Mouse (Mus musculus): ENCODE measurements around the gene Nudt5. TPM values are rescaled to one million over a fixed set of nuclear protein-coding genes. Genes with fewer than 3 reads are reported as not detected.

Gene Nudt5
- polyA plus RNA-seq, 1 experiment from 2014 or later, result 56.3 TPM

GRCm38 (mm10) chr2:5888865-5889264, 44.0 kb downstream of the Nudt5 start:
- ATAC-seq, result no peak
- 89% methylated on average over 5 of the region's 5 CpGs for WGBS

GRCm38 (mm10) chr2:5889412-5889811, 44.6 kb downstream of the Nudt5 start:
- no peaks in the 10 kb centered on the region for H3K27me3 ChIP-seq
- no peak overlapping the region for H3K4me3 ChIP-seq
- peaks cover 60% of the 10 kb centered on the region for H3K36me3 ChIP-seq (ENCODE audit: poor library complexity, severe bottlenecking)
- no peak overlapping the region for H3K4me2 ChIP-seq
- ATAC-seq, result no peak
- no peak overlapping the region for H3K9ac ChIP-seq
- no peaks in the 10 kb centered on the region for H3K9me3 ChIP-seq (replicated peaks)
- H3K27ac ChIP-seq, result no peak overlapping the region
- 80% methylated on average over 2 of the region's 2 CpGs for WGBS
- peaks cover 11% of the 10 kb centered on the region for H3K4me1 ChIP-seq

More at GRCm38 (mm10) chr2:5888865-5889264, 44.0 kb downstream of the Nudt5 start:
- Histone ChIP-seq H3K9me3 (replicated peaks) (no peaks in the 10 kb centered on the region), H3K27me3 (no peaks in the 10 kb centered on the region), H3K9ac (no peak overlapping the region), H3K27ac (no peak overlapping the region), H3K4me2 (no peak overlapping the region), H3K4me1 (peaks cover 7% of the 10 kb centered on the region), H3K4me3 (no peak overlapping the region), H3K36me3 (ENCODE audit: poor library complexity, severe bottlenecking) (peaks cover 63% of the 10 kb centered on the region)

GRCm38 (mm10) chr2:5894296-5894695, 49.5 kb downstream of the Nudt5 start:
- 50% methylated on average over 11 of the region's 11 CpGs for WGBS
- Histone ChIP-seq H3K4me2 (peak overlapping the region; percentile 68), H3K27ac (0 out of 2 replicates have a peak overlapping the region, but pooled peaks have one; percentile 7), H3K4me3 (peak overlapping the region; percentile 87), H3K9ac (peak overlapping the region; percentile 94), H3K4me1 (peaks cover 12% of the 10 kb centered on the region), H3K36me3 (ENCODE audit: poor library complexity, severe bottlenecking) (peaks cover 20% of the 10 kb centered on the region), H3K9me3 (replicated peaks) (no peaks in the 10 kb centered on the region), H3K27me3 (no peaks in the 10 kb centered on the region)
- ATAC-seq, result no peak

- no peaks in the 10 kb centered on the region for H3K9me3 ChIP-seq (replicated peaks)
- H3K27me3 ChIP-seq, result no peaks in the 10 kb centered on the region
- H3K27ac ChIP-seq, result peak within 1 kb of the TSS; percentile 72; the same call in 1 of the 2 replicates
- peak within 1 kb of the TSS; percentile 68 for H3K4me2 ChIP-seq
- H3K4me3 ChIP-seq, result peak within 1 kb of the TSS; percentile 87
- under 1% methylated on average over 62 of the region's 62 CpGs for WGBS
- H3K9ac ChIP-seq, result peak within 1 kb of the TSS; percentile 94
- H3K36me3 ChIP-seq (ENCODE audit: poor library complexity, severe bottlenecking), result peaks cover 20% of the 10 kb centered on the region
- peak; percentile 99 for ATAC-seq
- H3K4me1 ChIP-seq, result peaks cover 12% of the 10 kb centered on the region
Observed at GRCm38 (mm10) chr2:5894843-5895570, 50.2 kb downstream of the Nudt5 start, which contains the start of gene Sec61a2. Sec61a2 (minus strand) TSS chr2:5895432.

GRCm38 (mm10) chr2:5900145-5900544, 55.3 kb downstream of the Nudt5 start:
- no peak overlapping the region for H3K4me2 ChIP-seq
- ATAC-seq, result no peak
- no peak overlapping the region for H3K4me3 ChIP-seq
- H3K4me1 ChIP-seq, result no peaks in the 10 kb centered on the region
- H3K27me3 ChIP-seq, result no peaks in the 10 kb centered on the region
- H3K9ac ChIP-seq, result no peak overlapping the region
- peaks cover 7% of the 10 kb centered on the region; the same call in 1 of the 2 replicates for H3K36me3 ChIP-seq (ENCODE audit: poor library complexity, severe bottlenecking)
- no peak overlapping the region for H3K27ac ChIP-seq
- H3K9me3 ChIP-seq (replicated peaks), result no peaks in the 10 kb centered on the region
- 45% methylated on average over 5 of the region's 5 CpGs for WGBS

GRCm38 (mm10) chr2:5906092-5906491, 61.3 kb downstream of the Nudt5 start:
- peaks cover 7% of the 10 kb centered on the region; the same call in 1 of the 2 replicates for H3K36me3 ChIP-seq (ENCODE audit: poor library complexity, severe bottlenecking)
- H3K4me3 ChIP-seq, result no peak overlapping the region
- peak; percentile 68 for ATAC-seq
- 0 out of 2 replicates have a peak, but pooled peaks cover 3% of the 10 kb centered on the region for H3K4me1 ChIP-seq
- no peak overlapping the region for H3K9ac ChIP-seq
- H3K9me3 ChIP-seq (replicated peaks), result no peaks in the 10 kb centered on the region
- H3K27ac ChIP-seq, result peak overlapping the region; percentile 53; the same call in 1 of the 2 replicates
- H3K27me3 ChIP-seq, result no peaks in the 10 kb centered on the region
- H3K4me2 ChIP-seq, result no peak overlapping the region
- WGBS, result 40% methylated on average over 5 of the region's 5 CpGs

- Histone ChIP-seq H3K27ac (no peak overlapping the region; the same call in 1 of the 2 replicates), H3K4me1 (0 out of 2 replicates have a peak, but pooled peaks cover 3% of the 10 kb centered on the region), H3K9ac (no peak overlapping the region), H3K9me3 (replicated peaks) (no peaks in the 10 kb centered on the region), H3K4me2 (no peak overlapping the region), H3K4me3 (no peak overlapping the region), H3K36me3 (ENCODE audit: poor library complexity, severe bottlenecking) (peaks cover 7% of the 10 kb centered on the region; the same call in 1 of the 2 replicates), H3K27me3 (no peaks in the 10 kb centered on the region)
- ATAC-seq, result 0 out of 2 replicates have a peak, but pooled peaks have one; percentile 27
- WGBS, result 41% methylated on average over 3 of the region's 3 CpGs
Observed at GRCm38 (mm10) chr2:5906625-5907024, 61.8 kb downstream of the Nudt5 start.

- H3K9ac ChIP-seq, result no peak overlapping the region
- H3K4me2 ChIP-seq, result no peak overlapping the region
- no peak overlapping the region; the same call in 1 of the 2 replicates for H3K27ac ChIP-seq
- no peaks in the 10 kb centered on the region for H3K27me3 ChIP-seq
- 72% methylated on average over 16 of the region's 16 CpGs for WGBS
- H3K4me3 ChIP-seq, result no peak overlapping the region
- ATAC-seq, result peak; percentile 51; the same call in 1 of the 2 replicates
- no peaks in the 10 kb centered on the region for H3K36me3 ChIP-seq (ENCODE audit: poor library complexity, severe bottlenecking)
- no peaks in the 10 kb centered on the region for H3K9me3 ChIP-seq (replicated peaks)
- 0 out of 2 replicates have a peak, but pooled peaks cover 2% of the 10 kb centered on the region for H3K4me1 ChIP-seq
Observed at GRCm38 (mm10) chr2:5911282-5911965, 66.6 kb downstream of the Nudt5 start.

Other genes with a start within 250 kb of the Nudt5 start
- gene Camk1d, start 130.5 kb upstream of the Nudt5 start, polyA plus RNA-seq (2015; fragmentation: Nextera tagmentation; extraction: Ambion mirVana), result 2.8 and 3.9 TPM in 2 replicates
- gene Cdc123, start 145 bp downstream of the Nudt5 start, polyA plus RNA-seq (2015; fragmentation: Nextera tagmentation; extraction: Ambion mirVana), result 396 and 404 TPM in 2 replicates
- gene Gm13199, start 17.9 kb downstream of the Nudt5 start, polyA plus RNA-seq (2015; fragmentation: Nextera tagmentation; extraction: Ambion mirVana), result 2.0 and 2.3 TPM in 2 replicates
- 80.4 and 88.6 TPM in 2 replicates for gene Sec61a2, start 50.4 kb downstream of the Nudt5 start, polyA plus RNA-seq (2015; fragmentation: Nextera tagmentation; extraction: Ambion mirVana)
- 4.2 and 4.6 TPM in 2 replicates for gene Dhtkd1, start 97.8 kb downstream of the Nudt5 start, polyA plus RNA-seq (2015; fragmentation: Nextera tagmentation; extraction: Ambion mirVana)
- 9.9 and 10.7 TPM in 2 replicates for gene Upf2, start 106.5 kb downstream of the Nudt5 start, polyA plus RNA-seq (2015; fragmentation: Nextera tagmentation; extraction: Ambion mirVana)